Mouse (Mus musculus) frontal cortex, adult 2 months (tissue): ENCODE results near the gene 1700015G11Rik. TPM values are rescaled to one million over a fixed set of nuclear protein-coding genes. Genes with fewer than 3 reads are reported as not detected.

ENCODE experiments used
- DNase-seq, 2 experiments: peaks; one replicate each; pipeline ENCODE4 v3.0.0; 2022; ENCODE audit warnings: low spot score in 1 of 2; ENCODE audit errors: extremely low spot score in 1 of 2
- polyA plus RNA-seq: library from polyadenylated mRNA; depleted of rRNA; stranded (reverse); fragments of >200 nt; gene quantifications from 2 replicates; pipeline ENCODE4 v1.2.3, GENCODE M21; 2012; rRNA removed

The 1700015G11Rik gene
- polyA plus RNA-seq: not detected in 2 replicates

- DNase-seq: no peak
These were observed at the start of gene 1700015G11Rik for GRCm38 (mm10) chr7:52015628-52016027. TSS of gene 1700015G11Rik (minus strand) at chr7:52015728.

GRCm38 (mm10) chr7:52056954-52057353 lies 41.4 kb upstream of the 1700015G11Rik start:
- no peak for DNase-seq

- DNase-seq: no peak
These were observed 40.7 kb upstream of the 1700015G11Rik start for GRCm38 (mm10) chr7:52056274-52056673.

- no peak for DNase-seq
These were observed 40.3 kb upstream of the 1700015G11Rik start for GRCm38 (mm10) chr7:52055831-52056230.

- DNase-seq: peak; percentile 14 to 85
These were observed 22.4 kb upstream of the 1700015G11Rik start for GRCm38 (mm10) chr7:52037600-52038582.

GRCm38 (mm10) chr7:52024050-52024626 lies 8.6 kb upstream of the 1700015G11Rik start:
- DNase-seq: no peak

GRCm38 (mm10) chr7:52022039-52022438 lies 6.5 kb upstream of the 1700015G11Rik start:
- DNase-seq: no peak

- DNase-seq: no peak
These were observed 348 bp downstream of the 1700015G11Rik start for GRCm38 (mm10) chr7:52015180-52015579.

- DNase-seq: no peak
These were observed 2.1 kb downstream of the 1700015G11Rik start for GRCm38 (mm10) chr7:52013457-52013856.

GRCm38 (mm10) chr7:52007138-52007537 lies 8.4 kb downstream of the 1700015G11Rik start:
- no peak for DNase-seq

GRCm38 (mm10) chr7:52006296-52006630 lies 9.3 kb downstream of the 1700015G11Rik start:
- no peak for DNase-seq

GRCm38 (mm10) chr7:52005511-52006295 lies 9.8 kb downstream of the 1700015G11Rik start, which contains the start of gene Svip:
TSS of gene Svip (minus strand) at chr7:52006018.
- peak; percentile 95 to 97 for DNase-seq

GRCm38 (mm10) chr7:51991020-51991419 lies 24.5 kb downstream of the 1700015G11Rik start:
- no peak for DNase-seq

- DNase-seq: no peak
These were observed 28.6 kb downstream of the 1700015G11Rik start for GRCm38 (mm10) chr7:51986909-51987308.

GRCm38 (mm10) chr7:51985763-51986162 lies 29.8 kb downstream of the 1700015G11Rik start:
- no peak for DNase-seq

GRCm38 (mm10) chr7:51982303-51982702 lies 33.2 kb downstream of the 1700015G11Rik start:
- DNase-seq: peak; percentile 42 to 61

- DNase-seq: peak in 1 of 2 experiments; percentile 31
These were observed 36.3 kb downstream of the 1700015G11Rik start for GRCm38 (mm10) chr7:51979271-51979670.

GRCm38 (mm10) chr7:51975181-51975580 lies 40.3 kb downstream of the 1700015G11Rik start:
- no peak for DNase-seq

GRCm38 (mm10) chr7:51973526-51973925 lies 42.0 kb downstream of the 1700015G11Rik start:
- DNase-seq: no peak

GRCm38 (mm10) chr7:51973091-51973490 lies 42.4 kb downstream of the 1700015G11Rik start:
- no peak for DNase-seq
